Mouse (Mus musculus): ENCODE measurements around the gene Gm8994. TPM values are rescaled to one million over a fixed set of nuclear protein-coding genes. Genes with fewer than 3 reads are reported as not detected.
"Not testable (repeated sequence)": the region's sequence is repeated elsewhere in the genome, so short reads cannot be mapped to it uniquely, and the experiment has no call there.

The Gm8994 gene
- total RNA-seq (2022), result not detected

DNA sequence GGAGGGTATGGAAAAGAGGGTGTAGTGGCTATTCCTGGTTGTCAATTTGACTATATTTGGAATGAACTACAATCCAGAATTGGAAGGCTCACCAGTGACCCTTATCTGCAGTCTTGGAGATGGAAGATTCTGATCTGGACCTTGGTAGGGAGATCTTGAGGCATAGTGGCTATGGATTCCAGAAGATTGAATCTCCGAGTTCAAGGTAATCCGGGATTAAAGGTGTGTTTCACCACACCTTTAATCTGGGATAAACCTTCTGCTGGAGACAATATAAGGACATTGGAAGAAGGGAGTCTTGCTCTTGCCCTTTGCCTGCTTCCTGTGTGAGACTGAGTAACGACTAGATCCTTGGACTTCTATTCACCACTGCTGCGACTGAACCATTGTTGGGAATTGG lies at the start of gene Gm8994:
Gene Gm8994, plus strand, starts transcription at position 301 of the 400 bp plus-strand sequence.
- DNase-seq (ENCODE audit: low spot score), result not testable (repeated sequence)

GRCm38 (mm10) chr6:136277685-136278084 lies 49.7 kb upstream of the Gm8994 start:
- DNase-seq (ENCODE audit: low spot score), result no peak

- no peak for DNase-seq (ENCODE audit: low spot score)
Observed at GRCm38 (mm10) chr6:136284565-136284964, 42.8 kb upstream of the Gm8994 start.

- DNase-seq (ENCODE audit: low spot score), result no peak
Observed at GRCm38 (mm10) chr6:136286180-136286579, 41.2 kb upstream of the Gm8994 start.

DNA sequence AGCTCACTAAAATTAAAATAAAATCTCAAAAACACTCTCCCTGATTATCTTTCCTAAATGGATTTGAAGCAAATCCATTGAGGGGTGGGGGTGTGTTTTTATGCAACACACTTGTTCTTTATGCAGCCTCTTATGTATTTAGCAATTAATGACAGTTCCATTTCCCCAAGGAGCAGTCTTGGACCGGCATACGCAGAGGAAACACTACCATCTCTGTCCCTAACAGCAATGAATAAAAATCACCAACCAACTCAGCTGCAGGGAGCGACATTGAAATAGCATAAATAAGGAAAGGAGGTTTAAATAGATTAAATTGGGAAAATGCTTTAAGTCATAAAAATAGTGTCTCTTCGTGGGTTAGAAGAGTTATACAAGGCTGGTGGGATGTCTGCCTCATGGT lies 40.8 kb upstream of the Gm8994 start:
- DNase-seq (ENCODE audit: low spot score), result no peak

DNA sequence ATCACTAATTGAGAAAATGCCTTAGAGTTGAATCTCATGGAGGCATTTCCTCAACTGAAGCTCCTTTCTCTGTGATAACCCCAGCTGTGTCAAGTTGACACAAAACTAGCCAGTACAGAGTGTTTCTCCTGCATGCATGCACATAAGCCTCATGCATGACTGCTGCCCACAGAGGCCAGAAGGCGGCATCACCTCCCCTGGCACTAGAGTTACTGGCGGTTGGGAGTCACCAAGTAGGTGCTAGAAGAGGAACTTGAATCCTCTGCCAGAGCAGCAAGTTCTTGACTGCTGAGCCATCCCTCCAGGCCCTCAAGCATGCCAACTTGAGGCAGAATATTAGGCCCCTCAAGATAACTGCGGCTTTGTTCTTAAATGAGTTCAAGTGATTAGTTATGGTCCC lies 35.9 kb upstream of the Gm8994 start:
- no peak for DNase-seq (ENCODE audit: low spot score)

DNA sequence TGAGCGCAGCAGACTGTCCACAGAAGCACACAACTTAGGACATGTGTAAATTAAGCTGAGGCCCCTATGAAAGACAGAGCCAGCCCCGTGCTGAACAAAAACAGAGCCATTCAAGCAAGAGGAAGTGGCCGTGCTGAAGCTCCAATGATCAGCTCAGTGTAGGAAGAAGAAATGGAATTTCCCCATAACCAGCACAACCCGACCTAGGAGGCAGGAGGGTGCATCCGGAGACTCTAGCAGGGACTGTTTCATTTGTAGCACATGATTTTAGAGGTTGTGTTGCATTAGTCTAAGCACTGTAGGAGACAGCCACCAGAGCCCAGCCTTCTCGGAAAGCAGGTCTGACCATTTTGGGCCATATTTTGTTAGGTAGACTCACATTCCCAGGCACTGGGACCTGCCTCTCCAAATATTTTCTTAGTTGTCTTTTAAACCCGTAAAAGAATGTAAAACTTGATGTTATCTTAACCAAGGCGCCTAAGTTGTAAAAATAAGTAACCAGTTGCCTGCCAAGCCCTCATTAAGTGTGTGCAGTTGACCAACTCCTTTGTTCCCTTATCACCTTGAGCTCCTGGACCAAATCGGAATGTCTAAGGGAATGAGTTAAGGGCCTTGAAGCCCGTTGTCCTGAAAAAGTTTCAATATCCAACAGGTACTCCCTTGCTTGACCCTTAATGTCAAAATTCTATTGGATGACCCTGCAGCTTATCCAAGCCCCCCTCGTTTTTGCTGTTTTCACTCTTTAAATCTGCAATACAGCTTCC lies 35.2 kb upstream of the Gm8994 start:
- no peak for DNase-seq (ENCODE audit: low spot score)

- no peak for DNase-seq (ENCODE audit: low spot score)
Observed at GRCm38 (mm10) chr6:136293700-136294099, 33.6 kb upstream of the Gm8994 start.

GRCm38 (mm10) chr6:136295821-136296220 lies 31.5 kb upstream of the Gm8994 start:
- DNase-seq (ENCODE audit: low spot score), result no peak

DNA sequence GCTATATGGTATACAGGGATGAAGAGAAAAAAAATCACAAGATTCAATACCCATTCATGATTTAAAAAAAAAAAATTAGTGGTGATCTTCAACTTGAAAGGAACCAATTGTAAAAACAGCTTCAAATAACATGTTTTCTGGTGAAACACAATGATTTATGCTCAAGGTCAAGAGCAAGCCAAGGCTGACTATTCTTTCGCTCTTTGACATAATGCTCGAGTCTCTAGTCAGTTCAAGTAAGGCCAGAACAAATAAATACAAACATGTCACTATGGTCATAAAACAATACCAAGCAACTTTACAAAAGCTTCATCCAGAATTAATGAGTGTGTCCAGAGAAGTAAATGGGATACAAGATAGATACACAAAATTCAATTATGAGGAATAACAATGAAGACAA lies 31.1 kb upstream of the Gm8994 start:
- no peak for DNase-seq (ENCODE audit: low spot score)

DNA sequence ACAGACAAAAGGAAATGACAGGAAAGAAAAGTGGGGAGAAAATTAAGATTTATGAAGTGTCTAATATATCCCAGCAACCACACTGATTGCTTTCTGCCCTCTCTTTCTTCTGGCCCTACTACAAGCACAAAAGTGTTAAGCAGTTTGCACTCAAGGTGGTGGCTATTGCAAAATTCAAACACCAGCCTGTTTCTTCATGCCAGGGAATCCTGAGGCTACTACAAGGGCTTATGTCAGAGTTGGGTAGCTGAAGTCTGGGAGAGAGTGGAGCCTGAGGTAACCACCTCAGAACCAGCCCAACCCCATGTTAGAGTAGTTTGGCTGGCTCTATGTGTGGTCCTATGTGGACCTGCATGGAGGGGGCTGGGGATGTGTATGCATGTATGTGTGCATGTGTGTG lies 23.8 kb upstream of the Gm8994 start:
- DNase-seq (ENCODE audit: low spot score), result no peak

GRCm38 (mm10) chr6:136304369-136304988 lies 22.9 kb upstream of the Gm8994 start:
- DNase-seq (ENCODE audit: low spot score), result no peak

- DNase-seq (ENCODE audit: low spot score), result no peak
Observed at GRCm38 (mm10) chr6:136309487-136309886, 17.9 kb upstream of the Gm8994 start.

GRCm38 (mm10) chr6:136328416-136328815 lies 1.1 kb downstream of the Gm8994 start:
- DNase-seq (ENCODE audit: low spot score), result not testable (repeated sequence)

DNA sequence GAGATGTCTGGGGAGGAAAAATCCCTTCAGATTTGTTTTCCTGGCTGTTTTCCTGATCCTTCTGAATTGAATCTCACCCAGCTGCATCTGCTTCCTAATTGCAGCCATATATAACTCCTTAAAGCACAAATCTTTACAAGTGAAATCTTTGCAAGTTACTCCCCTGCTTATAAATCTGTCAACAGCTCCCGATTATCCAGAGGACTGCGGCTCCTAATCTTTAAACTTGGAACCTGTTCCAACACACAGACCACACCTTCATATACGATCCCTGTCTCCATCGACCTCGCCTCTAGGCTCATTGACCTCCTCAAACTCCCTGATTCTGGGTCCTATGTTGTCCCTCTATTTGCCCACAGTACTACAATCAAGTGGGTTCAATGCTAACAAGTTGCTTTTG lies 13.3 kb downstream of the Gm8994 start:
- no peak for DNase-seq (ENCODE audit: low spot score)

GRCm38 (mm10) chr6:136341093-136341492 lies 13.8 kb downstream of the Gm8994 start:
- DNase-seq (ENCODE audit: low spot score), result no peak

GRCm38 (mm10) chr6:136343868-136344267 lies 16.5 kb downstream of the Gm8994 start:
- DNase-seq (ENCODE audit: low spot score), result no peak

- no peak for DNase-seq (ENCODE audit: low spot score)
Observed at GRCm38 (mm10) chr6:136345034-136345433, 17.7 kb downstream of the Gm8994 start.

DNA sequence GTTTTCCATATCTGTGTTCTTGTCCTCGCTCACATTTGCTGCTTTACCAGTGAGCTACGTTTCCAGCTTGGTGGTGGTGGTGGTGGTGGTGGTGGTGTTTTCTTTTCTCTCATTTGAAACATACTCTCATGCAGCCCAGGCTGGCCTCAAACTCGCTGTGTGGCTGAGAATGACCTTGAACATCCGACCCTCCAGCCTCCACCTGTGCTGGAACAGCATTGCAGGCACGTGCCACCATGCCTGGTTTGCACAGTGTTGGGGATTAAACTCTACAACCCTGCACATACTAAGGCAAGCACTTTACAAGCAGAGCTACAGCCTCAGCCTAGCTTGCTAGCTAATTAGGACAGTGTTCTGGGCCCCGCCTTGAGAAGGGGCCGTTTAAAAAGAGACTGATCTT lies 18.3 kb downstream of the Gm8994 start:
- DNase-seq (ENCODE audit: low spot score), result no peak

- DNase-seq (ENCODE audit: low spot score), result no peak
Observed at GRCm38 (mm10) chr6:136347053-136347452, 19.7 kb downstream of the Gm8994 start.

- DNase-seq (ENCODE audit: low spot score), result no peak
Observed at GRCm38 (mm10) chr6:136347631-136348030, 20.3 kb downstream of the Gm8994 start.

- peak; percentile 33 for DNase-seq (ENCODE audit: low spot score)
Observed at GRCm38 (mm10) chr6:136353399-136354184, 26.3 kb downstream of the Gm8994 start.

DNA sequence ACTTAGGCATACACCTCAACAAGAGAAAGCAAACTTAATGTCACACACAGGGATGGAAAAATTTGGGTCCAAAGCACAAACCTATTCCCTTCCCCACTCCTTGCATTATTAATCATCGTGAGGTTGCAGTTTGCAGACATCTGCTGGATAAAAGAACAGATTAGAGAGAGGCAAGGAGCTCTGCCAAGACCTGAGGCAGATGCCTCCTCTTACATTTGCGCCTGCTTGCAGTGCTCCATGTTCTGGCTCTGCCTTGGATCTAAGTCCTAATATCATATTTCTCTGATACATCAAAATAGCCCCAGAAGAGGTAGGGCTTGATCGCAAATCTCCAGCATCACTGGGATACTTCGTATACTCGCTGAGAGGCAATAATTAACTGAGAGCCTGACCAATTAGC lies 31.1 kb downstream of the Gm8994 start:
- DNase-seq (ENCODE audit: low spot score), result no peak
